Mouse (Mus musculus) heart, adult 2 months (tissue): Measurements from ENCODE around the gene Pskh1. TPM values are rescaled to one million over a fixed set of nuclear protein-coding genes. Genes with fewer than 3 reads are reported as not detected.

Source experiments
- DNase-seq, 2 experiments: peaks; one replicate each; pipeline ENCODE4 v3.0.0; 2021
- H3K27ac ChIP-seq: fragments of 200-600 bp; 2 replicates; pipeline ENCODE4 v1.8.1; 2022
- H3K27me3 ChIP-seq: fragments of 200-500 bp; 2 replicates; pipeline ENCODE4 v1.6.1; 2012; ENCODE audit warnings: mild to moderate bottlenecking, low read length, inconsistent platforms, mixed read lengths; ENCODE audit not compliant: control insufficient read depth, insufficient read depth
- H3K36me3 ChIP-seq: fragments of 200-500 bp; 2 replicates; pipeline ENCODE4 v1.6.1; 2012; ENCODE audit warnings: low read length, inconsistent platforms; ENCODE audit not compliant: control insufficient read depth, insufficient read depth
- H3K4me1 ChIP-seq: fragments of 200-500 bp; 2 replicates; pipeline ENCODE4 v1.6.1; 2011; ENCODE audit warnings: low read length; ENCODE audit not compliant: control insufficient read depth, insufficient read depth
- H3K4me3 ChIP-seq: fragments of 200-600 bp; 2 replicates; pipeline ENCODE4 v1.8.1; 2022
- H3K79me2 ChIP-seq: fragments of 200-500 bp; replicated peaks from 2 replicates; pipeline ENCODE4 v1.6.1; 2012; ENCODE audit warnings: mild to moderate bottlenecking, inconsistent platforms, low read length, moderate library complexity, mixed read lengths; ENCODE audit not compliant: control insufficient read depth, insufficient read depth
- H3K9ac ChIP-seq: fragments of 200-500 bp; 2 replicates; pipeline ENCODE4 v1.6.1; 2012; ENCODE audit warnings: low read depth, mild to moderate bottlenecking, control low read depth, inconsistent platforms, low read length, mixed read lengths
- CTCF ChIP-seq: fragments of 200-600 bp; IDR thresholded peaks from 2 replicates; pipeline ENCODE4 v1.8.1; 2022; ENCODE audit warnings: antibody characterized with exemption, mild to moderate bottlenecking, moderate library complexity
- EP300 ChIP-seq: fragments of 200-500 bp; IDR thresholded peaks from 2 replicates; pipeline ENCODE4 v1.6.1; 2011; ENCODE audit warnings: low read depth, low read length, control low read depth; ENCODE audit not compliant: insufficient read depth
- POLR2A ChIP-seq: fragments of 200-500 bp; IDR thresholded peaks from 2 replicates; pipeline ENCODE4 v1.6.1; 2011; ENCODE audit warnings: mild to moderate bottlenecking, low read depth, low read length, control low read depth; ENCODE audit not compliant: insufficient read depth
- WGBS: fragments of 180-500 bp; shearing (Covaris S2); methylation state at CpG from one replicate; pipeline ENCODE4 v1.1.7; 2018; 5-methylcytosine and 5-hydroxymethylcytosine counted together
- intact Hi-C: fragments of 180-260 bp; cut with DNase I; formaldehyde crosslinking; loops from one replicate; pipeline ENCODE4 v1.15.1; 2025
- polyA plus RNA-seq: library from polyadenylated mRNA; depleted of rRNA; stranded (reverse); fragments of >200 nt; gene quantifications from 2 replicates; pipeline ENCODE4 v1.2.3, GENCODE M21; 2012
- total RNA-seq, 2 experiments: library from RNA; stranded (reverse); gene quantifications; 2 replicates each; pipeline ENCODE4 v1.2.3; 2021

The Pskh1 gene
- total and polyA plus RNA-seq, 3 experiments, result 16.5 to 28.7 (median 20.8) TPM

GRCm38 (mm10) chr8:105880754-105881520 lies 19.3 kb upstream of the Pskh1 start, which contains the start of gene Edc4:
Gene Edc4 (plus strand): TSS chr8:105880881.
- intact Hi-C loops, result loop anchor here (2.0 kb wide), 1 partner anchor 20 kb away; the partner anchor contains the start of gene Nutf2
- Histone ChIP-seq H3K4me3 (peak within 1 kb of the TSS; percentile 82), H3K79me2 (peaks cover 4% of the 10 kb centered on the region), H3K4me1 (peaks cover 5% of the 10 kb centered on the region), H3K27ac (peak within 1 kb of the TSS; percentile 85), H3K27me3 (no peaks in the 10 kb centered on the region), H3K9ac (peak within 1 kb of the TSS; percentile 87), H3K36me3 (peaks cover 2% of the 10 kb centered on the region; the same call in 1 of the 2 replicates)
- WGBS, result under 1% methylated on average over 45 of the region's 45 CpGs
- peak; percentile 93 for TF ChIP-seq POLR2A
- TF ChIP-seq EP300, result peak; percentile 67; the same call in 1 of the 2 replicates
- no peak for TF ChIP-seq CTCF
- peak; percentile 87 to 94 for DNase-seq

GRCm38 (mm10) chr8:105889756-105890465 lies 10.3 kb upstream of the Pskh1 start:
- TF ChIP-seq EP300 (no peak), CTCF (no peak), POLR2A (no peak)
- 94% methylated on average over 12 of the region's 12 CpGs for WGBS
- no peak overlapping the region for H3K4me3 ChIP-seq
- peaks cover 2% of the 10 kb centered on the region; the same call in 1 of the 2 replicates for H3K4me1 ChIP-seq
- H3K36me3 ChIP-seq, result no peaks in the 10 kb centered on the region
- H3K79me2 ChIP-seq, result no peaks in the 10 kb centered on the region
- H3K9ac ChIP-seq, result no peak overlapping the region
- no peak for DNase-seq
- intact Hi-C loops, result no loop called here
- no peak overlapping the region for H3K27ac ChIP-seq
- no peaks in the 10 kb centered on the region for H3K27me3 ChIP-seq

GRCm38 (mm10) chr8:105890870-105891269 lies 9.4 kb upstream of the Pskh1 start:
- Histone ChIP-seq H3K9ac (no peak overlapping the region), H3K4me3 (no peak overlapping the region), H3K79me2 (no peaks in the 10 kb centered on the region), H3K27me3 (no peaks in the 10 kb centered on the region), H3K27ac (peak overlapping the region; percentile 34; the same call in 1 of the 2 replicates), H3K4me1 (peaks cover 2% of the 10 kb centered on the region; the same call in 1 of the 2 replicates), H3K36me3 (no peaks in the 10 kb centered on the region)
- WGBS, result 66% methylated on average over 6 of the region's 6 CpGs
- TF ChIP-seq EP300, result no peak
- TF ChIP-seq POLR2A, result no peak
- no peak for TF ChIP-seq CTCF
- intact Hi-C loops, result no loop called here
- peak; percentile 51 to 68 for DNase-seq

- H3K27me3 ChIP-seq, result no peaks in the 10 kb centered on the region
- H3K4me3 ChIP-seq, result no peak overlapping the region
- no peak for TF ChIP-seq POLR2A
- no peak for TF ChIP-seq EP300
- peak; percentile 62 for TF ChIP-seq CTCF
- no peaks in the 10 kb centered on the region for H3K79me2 ChIP-seq
- intact Hi-C loops, result no loop called here
- H3K27ac ChIP-seq, result no peak overlapping the region
- H3K9ac ChIP-seq, result no peak overlapping the region
- no peaks in the 10 kb centered on the region for H3K36me3 ChIP-seq
- DNase-seq, result no peak
- whole genome bisulfite sequencing, result 87% methylated on average over 6 of the region's 6 CpGs
- peaks cover 2% of the 10 kb centered on the region; the same call in 1 of the 2 replicates for H3K4me1 ChIP-seq
Measured at GRCm38 (mm10) chr8:105892432-105892831, 7.8 kb upstream of the Pskh1 start.

- peak; percentile 72 to 78 for DNase-seq
- Histone ChIP-seq H3K36me3 (no peaks in the 10 kb centered on the region), H3K27me3 (no peaks in the 10 kb centered on the region), H3K4me1 (peaks cover 2% of the 10 kb centered on the region; the same call in 1 of the 2 replicates), H3K27ac (no peak within 1 kb of the TSS), H3K79me2 (no peaks in the 10 kb centered on the region), H3K9ac (no peak within 1 kb of the TSS), H3K4me3 (no peak within 1 kb of the TSS)
- intact Hi-C loops, result no loop called here
- 17% methylated on average over 11 of the region's 11 CpGs for WGBS
- TF ChIP-seq EP300 (no peak), CTCF (no peak), POLR2A (no peak)
Measured at GRCm38 (mm10) chr8:105893339-105893738, 6.9 kb upstream of the Pskh1 start, which contains the start of gene Nrn1l. Gene Nrn1l (plus strand): TSS chr8:105893567.
